ENCODE assay signal across 11 mouse cellular contexts in the genomic region with DNA sequence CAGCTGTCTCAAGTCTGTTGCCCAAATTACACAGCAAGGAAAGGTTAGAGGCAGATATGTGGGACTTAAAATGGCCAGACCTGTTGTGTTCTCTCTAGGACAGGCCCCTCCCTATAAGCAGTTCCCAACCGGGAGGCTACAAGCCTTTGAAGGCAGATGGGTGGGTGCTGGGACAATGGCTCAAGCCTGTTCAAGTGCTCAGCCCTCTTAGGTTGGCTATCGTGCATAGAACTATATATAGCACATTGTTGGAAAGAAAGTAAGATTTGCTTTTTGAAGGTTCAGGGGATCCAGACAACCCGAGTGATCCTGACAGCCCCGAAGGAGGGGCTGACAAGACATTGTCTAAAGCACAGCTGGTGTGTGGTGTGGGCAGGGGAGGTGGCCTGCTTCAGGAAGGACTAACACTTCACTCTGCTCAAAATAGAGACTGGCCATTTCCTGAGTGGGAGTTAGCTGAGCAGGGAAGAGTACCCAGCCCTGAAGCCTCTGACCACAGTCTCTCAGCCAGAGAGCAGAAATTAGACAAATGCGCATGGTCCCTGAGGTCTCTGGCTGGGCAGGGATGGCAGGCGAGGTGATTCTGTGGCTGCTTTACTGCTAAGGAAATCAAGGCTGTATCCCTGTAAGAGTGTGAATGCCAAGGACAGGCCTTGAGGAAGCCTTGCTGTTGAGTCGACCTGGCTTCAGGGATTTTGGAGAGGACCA. TPM values are rescaled to one million over a fixed set of nuclear protein-coding genes. Genes with fewer than 3 reads are reported as not detected.
A peak's percentile ranks its signal among the peaks of the same experiment; 100 is the strongest.
DNase-seq lines count a peak whose midpoint lies in the region; ATAC-seq and TF ChIP-seq lines count a peak whose summit lies in the region.
"Had no signal": no experiment of that assay in that cellular context is flagged by ENCODE, and none has a peak within 500 bp of the region (broad histone marks: within the 10 kb centered on the region; RNA-seq: fewer than 3 reads in every experiment).

No protein-coding gene starts in this region.

- H3K36me3 ChIP-seq in kidney, adult 2 months (ENCODE audit: control insufficient read depth, insufficient read depth, low read length): no peaks in the 10 kb centered on the region
- no peaks in the 10 kb centered on the region for H3K36me3 ChIP-seq in heart, embryonic 16.5 days (ENCODE audit: control insufficient read depth, insufficient read depth)
- H3K36me3 ChIP-seq in stomach, postnatal 0 days (ENCODE audit: control insufficient read depth, insufficient read depth, low read length): no peaks in the 10 kb centered on the region
- H3K36me3 ChIP-seq: neural tube, embryonic 12.5 days had no signal

- peak overlapping the region; percentile 37 for H3K27ac ChIP-seq in kidney, adult 2 months (ENCODE audit: insufficient read depth, low read depth, low read length)
- peak overlapping the region; percentile 79 for H3K27ac ChIP-seq in heart, embryonic 16.5 days (ENCODE audit: low read length)
- 0 out of 2 replicates have a peak overlapping the region, but pooled peaks have one; percentile 35 for H3K27ac ChIP-seq in stomach, postnatal 0 days (replicated peaks)
- H3K27ac ChIP-seq: neural tube, embryonic 12.5 days had no signal

- H3K9me3 ChIP-seq in heart, embryonic 16.5 days (replicated peaks; ENCODE audit: control insufficient read depth, low read length): no peaks in the 10 kb centered on the region
- H3K9me3 ChIP-seq in stomach, postnatal 0 days (ENCODE audit: control insufficient read depth, low read length): no peaks in the 10 kb centered on the region
- H3K9me3 ChIP-seq: neural tube, embryonic 12.5 days had no signal

- peak overlapping the region; percentile 30; the same call in 1 of the 2 replicates for H3K9ac ChIP-seq in heart, embryonic 16.5 days (ENCODE audit: low read length)
- no peak overlapping the region for H3K9ac ChIP-seq in stomach, postnatal 0 days (ENCODE audit: low read length)
- H3K9ac ChIP-seq: neural tube, embryonic 12.5 days had no signal

- TF ChIP-seq POLR2A in kidney, adult 2 months (IDR thresholded peaks at IDR 0.05; ENCODE audit: low read depth, low read length): no peak

- no peak for TF ChIP-seq EP300 in stomach, postnatal 0 days (optimal IDR thresholded peaks at IDR 0.05)

- H3K27me3 ChIP-seq in kidney, adult 2 months (replicated peaks; ENCODE audit: control insufficient read depth, insufficient read depth, low read length): no peaks in the 10 kb centered on the region
- H3K27me3 ChIP-seq in heart, embryonic 16.5 days (ENCODE audit: control insufficient read depth, insufficient read depth, low read length): no peaks in the 10 kb centered on the region
- no peaks in the 10 kb centered on the region for H3K27me3 ChIP-seq in stomach, postnatal 0 days (ENCODE audit: control insufficient read depth, insufficient read depth, low read length)
- H3K27me3 ChIP-seq: neural tube, embryonic 12.5 days had no signal

- peak overlapping the region; percentile 22; the same call in 1 of the 2 replicates for H3K4me2 ChIP-seq in heart, embryonic 16.5 days (ENCODE audit: low read depth, low read length)
- no peak overlapping the region for H3K4me2 ChIP-seq in stomach, postnatal 0 days (replicated peaks; ENCODE audit: low read depth)
- H3K4me2 ChIP-seq: neural tube, embryonic 12.5 days had no signal

- peak; percentile 43 for DNase-seq in kidney, adult 2 months
- no peak for DNase-seq in kidney, adult 8-10 months
- DNase-seq in right cerebral cortex, postnatal 10 days (ENCODE audit: low spot score in 2 of 2): peak; percentile 26 to 35
- DNase-seq in right cerebral cortex, adult 18-20 months: no peak
- DNase-seq in stomach, postnatal 0 days (ENCODE audit: low spot score): no peak
- DNase-seq in left cerebral cortex, adult 18-20 months (ENCODE audit: low spot score in 2 of 2): no peak
- DNase-seq in frontal cortex, postnatal 10 days (ENCODE audit: low spot score in 2 of 2): no peak
- DNase-seq: cerebellum, adult 8-10 months; thymus, postnatal 4 days had no signal

- TF ChIP-seq CTCF in kidney, adult 2 months (conservative IDR thresholded peaks at IDR 0.05; ENCODE audit: insufficient read depth, insufficient read length, low read depth, low read length): no peak
- TF ChIP-seq CTCF in stomach, postnatal 0 days (IDR thresholded peaks at IDR 0.05; ENCODE audit: low read depth): no peak

- H3K4me3 ChIP-seq in kidney, adult 2 months (ENCODE audit: insufficient read depth, low read depth, low read length): no peak overlapping the region
- H3K4me3 ChIP-seq in heart, embryonic 16.5 days (ENCODE audit: low read length): no peak overlapping the region
- H3K4me3 ChIP-seq in stomach, postnatal 0 days (ENCODE audit: low read depth, low read length): no peak overlapping the region
- H3K4me3 ChIP-seq: neural tube, embryonic 12.5 days had no signal

- H3K4me1 ChIP-seq in kidney, adult 2 months (ENCODE audit: control insufficient read depth, insufficient read depth, low read length): no peaks in the 10 kb centered on the region; the same call in 1 of the 2 replicates
- peaks cover 21% of the 10 kb centered on the region for H3K4me1 ChIP-seq in heart, embryonic 16.5 days (ENCODE audit: control insufficient read depth, insufficient read depth, low read length)
- H3K4me1 ChIP-seq in stomach, postnatal 0 days (replicated peaks; ENCODE audit: control insufficient read depth, insufficient read depth): peaks cover 2% of the 10 kb centered on the region; the same call in 1 of the 2 replicates
- H3K4me1 ChIP-seq: neural tube, embryonic 12.5 days had no signal

- WGBS in kidney, adult 2 months: 56% methylated on average over 7 of the region's 7 CpGs
- WGBS in heart, embryonic 16.5 days: 23% methylated on average over 7 of the region's 7 CpGs
- 48% methylated on average over 7 of the region's 7 CpGs for WGBS in stomach, postnatal 0 days

- peak; percentile 87 for ATAC-seq in heart, embryonic 16.5 days (replicated peaks; ENCODE audit: extremely low read depth, insufficient read depth, low FRiP score)
- ATAC-seq in stomach, postnatal 0 days (ENCODE audit: low FRiP score, low TSS enrichment): no peak

RNA-seq across cellular contexts. Expression of a gene that starts 40.7 kb away (rescaled TPM):
- polyA plus RNA-seq in kidney, adult 2 months (2012; rRNA removed): 21.1 and 31.4 TPM in 2 replicates
- 16.7 and 16.9 TPM in 2 replicates for polyA plus RNA-seq in heart, embryonic 16.5 days (2015; fragmentation: Nextera tagmentation; extraction: Ambion mirVana)
- polyA plus RNA-seq in stomach, postnatal 0 days (2015; fragmentation: Nextera tagmentation; extraction: Ambion mirVana): 9.4 and 10.3 TPM in 2 replicates
- 10 to 100 TPM; 22.7 TPM for total RNA-seq in left cerebral cortex, adult 18-20 months (2021)

RNA-seq across cellular contexts. Expression of a gene that starts 52.7 kb away (rescaled TPM):
- polyA plus RNA-seq in kidney, adult 2 months (2012; rRNA removed): 18.8 and 20.8 TPM in 2 replicates
- polyA plus RNA-seq in heart, embryonic 16.5 days (2015; fragmentation: Nextera tagmentation; extraction: Ambion mirVana): 32.7 and 39.5 TPM in 2 replicates
- 140 and 149 TPM in 2 replicates for polyA plus RNA-seq in stomach, postnatal 0 days (2015; fragmentation: Nextera tagmentation; extraction: Ambion mirVana)
- 1 to 10 TPM; 3.4 to 4.0 TPM for total RNA-seq in left cerebral cortex, adult 18-20 months (2021)

Comparison
In these comparisons a context has a peak if more than half of its experiments do, and no peak if none do; other contexts are left out.
1. DNase-seq: peak in kidney, adult 2 months (single experiment) and right cerebral cortex, postnatal 10 days (2 of 2); none in kidney, adult 8-10 months (0 of 2), right cerebral cortex, adult 18-20 months (single experiment), stomach, postnatal 0 days (single experiment), left cerebral cortex, adult 18-20 months (0 of 2) and frontal cortex, postnatal 10 days (0 of 2).
2. Peak in every context shown above with its lines, with median percentiles within 50 percentile points of each other: H3K27ac ChIP-seq.